Mouse (Mus musculus) gastrocnemius, postnatal 36 days (tissue): Measurements from ENCODE around the gene Unc5b. TPM values are rescaled to one million over a fixed set of nuclear protein-coding genes. Genes with fewer than 3 reads are reported as not detected.
"Not testable (repeated sequence)": the region's sequence is repeated elsewhere in the genome, so short reads cannot be mapped to it uniquely, and the experiment has no call there.

Experiments
- DNase-seq, 2 experiments: peaks; one replicate each; pipeline ENCODE4 v3.0.0; 2022
- intact Hi-C: fragments of 180-260 bp; cut with DNase I; formaldehyde crosslinking; loops from one replicate; pipeline ENCODE4 v1.15.1; 2025
- long read RNA-seq, 2 experiments: library from polyadenylated mRNA; stranded (forward); transcript quantifications; one replicate each; pipeline ENCODE4 v2.0.0; 2021
- total RNA-seq, 2 experiments: library from RNA; stranded (reverse); gene quantifications; 2 replicates each; pipeline ENCODE4 v1.2.3; 2021

Gene Unc5b
- 1 to 10 TPM; 2.2 TPM for total RNA-seq
- long read RNA-seq, experiment 1, partial matches to known transcripts = 0 of 3 reads
- long read RNA-seq, experiment 1, other reads (novel, unspliced or antisense) = 3 of 3 reads
- long read RNA-seq, experiment 2, partial matches to known transcripts = 0 of 3 reads
- long read RNA-seq, experiment 2, other reads (novel, unspliced or antisense) = 3 of 3 reads

DNA sequence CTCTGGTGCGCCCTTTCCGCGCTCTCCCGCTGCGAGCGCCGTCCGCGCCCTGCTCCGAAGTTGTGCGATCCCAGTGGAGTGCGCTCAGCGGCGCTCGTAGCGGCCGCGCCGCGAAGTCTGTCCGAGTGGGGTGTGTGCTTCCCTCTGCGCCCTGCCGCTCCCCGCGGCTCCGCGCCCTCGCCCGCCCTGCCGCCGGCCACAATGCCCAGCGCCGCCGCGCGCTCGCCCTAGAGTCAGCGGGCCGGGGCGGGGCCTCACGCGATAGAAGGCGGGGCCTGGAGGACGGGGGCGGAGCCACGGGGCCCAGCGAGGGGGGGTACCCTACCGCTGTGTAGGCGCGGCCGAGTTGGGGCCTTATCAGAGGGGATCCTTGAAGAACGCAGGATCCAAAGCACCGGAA, at the start of gene Unc5b:
Gene Unc5b, minus strand, starts transcription at position 203 of the 400 bp plus-strand sequence.
- intact Hi-C loops = no loop called here
- DNase-seq = peak; percentile 92 to 96

DNA sequence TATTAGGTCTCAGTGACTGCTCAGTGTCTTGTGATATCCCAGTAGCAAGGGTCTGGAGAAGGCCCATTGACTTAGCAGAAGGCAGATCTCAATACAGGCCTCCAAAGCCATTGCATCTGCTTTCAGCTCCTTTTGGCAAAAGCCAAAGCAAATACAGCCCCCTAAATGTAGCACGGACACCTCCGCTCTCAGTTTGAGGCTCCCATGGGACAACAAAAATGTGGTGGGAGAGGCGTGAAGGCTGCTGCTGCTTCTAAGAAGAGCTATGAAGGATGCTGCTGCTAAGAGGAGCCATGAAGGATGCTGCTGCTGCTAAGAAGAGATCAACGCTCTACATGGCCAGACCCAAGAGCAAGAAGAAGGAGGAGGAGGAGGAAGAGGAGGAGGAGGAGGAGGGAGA, 48.4 kb upstream of the Unc5b start:
- DNase-seq = no peak
- intact Hi-C loops = no loop called here

GRCm38 (mm10) chr10:60877075-60877474, 45.7 kb upstream of the Unc5b start:
- no peak for DNase-seq
- intact Hi-C loops = no loop called here

GRCm38 (mm10) chr10:60875011-60875410, 43.6 kb upstream of the Unc5b start:
- intact Hi-C loops = no loop called here

GRCm38 (mm10) chr10:60863318-60863717, 31.9 kb upstream of the Unc5b start:
- DNase-seq = no peak
- intact Hi-C loops = no loop called here

More at GRCm38 (mm10) chr10:60875011-60875410, 43.6 kb upstream of the Unc5b start:
- no peak for DNase-seq

DNA sequence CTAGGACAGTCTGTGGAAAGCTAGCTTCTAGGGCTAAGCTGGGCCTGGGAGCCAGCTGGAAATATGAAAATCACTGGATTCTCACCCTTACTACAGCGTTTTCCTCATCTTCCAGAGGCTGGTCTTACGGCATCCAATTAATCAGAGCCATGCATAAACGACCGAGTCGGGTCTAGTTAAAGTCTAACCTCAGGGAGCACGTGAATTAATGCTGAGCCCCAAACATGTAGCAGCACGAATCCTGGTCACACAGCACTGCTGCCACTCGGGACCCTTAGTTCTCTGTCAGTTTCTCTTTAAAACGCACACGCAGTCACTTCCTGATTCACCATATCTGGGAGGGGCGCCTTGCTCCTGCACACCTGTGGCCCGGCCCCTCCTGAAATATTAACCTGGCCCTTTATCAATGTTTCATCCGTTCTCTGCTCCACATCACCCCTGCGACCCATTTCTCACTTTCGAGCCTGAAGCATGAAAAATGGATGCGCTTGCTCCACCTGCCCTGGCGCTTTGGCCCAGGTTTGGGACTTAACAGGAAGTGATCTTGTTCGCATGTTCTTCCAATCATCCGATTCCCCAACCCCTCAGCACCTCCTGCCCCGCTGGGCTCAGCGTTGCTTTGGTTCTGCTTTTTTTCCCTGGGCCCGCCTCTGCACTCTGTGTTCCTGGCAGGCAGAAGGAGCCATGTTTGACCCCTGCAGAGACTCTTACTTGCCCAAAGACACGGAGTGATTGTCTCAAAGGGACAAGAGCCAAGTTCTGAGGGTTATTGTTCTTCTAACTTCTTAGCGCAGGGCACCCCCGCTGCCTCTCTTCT, 31.3 kb upstream of the Unc5b start:
- no peak for DNase-seq
- intact Hi-C loops = no loop called here

- intact Hi-C loops, DNase-seq: not testable (repeated sequence)
These were observed 13.9 kb upstream of the Unc5b start for GRCm38 (mm10) chr10:60845271-60845670.

DNA sequence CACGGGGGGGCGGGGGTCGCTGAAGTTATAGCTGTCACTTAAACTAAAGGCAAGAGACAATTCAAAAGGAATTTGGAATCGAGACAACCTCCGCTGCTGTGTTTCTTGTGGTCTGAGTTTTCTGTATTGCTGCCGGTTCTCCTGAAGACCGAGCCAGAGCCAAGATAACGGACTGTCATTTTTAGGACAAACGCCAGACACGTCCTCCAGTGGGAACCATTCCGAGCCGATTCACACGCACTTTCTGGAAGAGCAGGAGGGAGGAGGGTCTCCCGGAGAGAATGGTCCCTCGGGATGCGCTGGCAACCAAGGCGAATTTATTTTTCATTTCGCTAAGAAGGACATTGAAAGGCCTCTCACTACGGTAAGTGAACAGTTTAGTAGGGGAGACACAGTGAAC, 7.4 kb upstream of the Unc5b start:
- intact Hi-C loops = no loop called here
- DNase-seq = no peak

DNA sequence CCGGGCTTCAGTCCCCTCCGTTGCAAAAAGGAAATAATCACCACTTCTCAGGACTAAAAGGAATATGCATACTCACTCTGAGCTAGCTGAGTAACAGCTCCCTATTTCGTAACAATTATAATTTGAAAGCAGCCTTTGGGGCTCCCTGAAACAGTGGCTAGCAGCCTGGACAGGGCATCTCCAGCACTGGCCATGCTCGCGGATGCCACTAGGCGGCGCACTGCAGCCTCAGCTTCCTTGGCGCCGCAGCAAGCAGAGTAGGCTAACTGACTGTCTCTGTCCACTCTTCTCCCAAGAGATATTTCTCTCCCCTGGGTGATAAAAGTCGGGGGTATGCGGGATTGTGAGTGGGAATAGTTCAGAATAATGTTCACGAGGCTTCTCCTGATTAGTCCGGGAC, 3.6 kb upstream of the Unc5b start:
- intact Hi-C loops = loop anchor here (1.0 to 2.0 kb wide), 2 partner anchors 54 to 217 kb away; no protein-coding TSS in a partner anchor
- peak; percentile 69 to 72 for DNase-seq

GRCm38 (mm10) chr10:60832664-60833173, 1.3 kb upstream of the Unc5b start:
- DNase-seq = no peak
- intact Hi-C loops = no loop called here

GRCm38 (mm10) chr10:60830556-60831350, 628 bp downstream of the Unc5b start:
- intact Hi-C loops = no loop called here

GRCm38 (mm10) chr10:60830000-60830399, 1.4 kb downstream of the Unc5b start:
- intact Hi-C loops = no loop called here
- DNase-seq = no peak

More at GRCm38 (mm10) chr10:60830556-60831350, 628 bp downstream of the Unc5b start:
- DNase-seq = no peak

DNA sequence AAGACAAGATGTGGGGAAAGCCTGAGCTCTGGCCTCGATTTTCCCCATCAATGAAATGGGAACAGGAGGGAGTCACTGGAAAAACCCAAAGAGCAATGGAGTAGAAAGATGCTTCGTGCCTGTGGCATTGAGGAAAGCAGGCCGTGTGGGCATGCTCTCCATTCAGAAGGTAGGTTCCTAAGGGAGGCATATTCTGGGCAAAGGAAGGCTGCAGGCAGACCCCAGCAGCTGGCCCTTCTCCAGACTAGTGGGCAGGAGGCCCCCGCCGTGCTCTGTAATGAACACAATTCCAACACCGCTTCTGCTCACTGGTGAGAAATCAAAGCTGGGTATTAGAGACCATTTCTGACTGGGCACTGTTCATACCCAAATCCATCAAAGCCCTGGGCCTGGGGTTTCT, 2.3 kb downstream of the Unc5b start:
- DNase-seq = no peak
- intact Hi-C loops = no loop called here

DNA sequence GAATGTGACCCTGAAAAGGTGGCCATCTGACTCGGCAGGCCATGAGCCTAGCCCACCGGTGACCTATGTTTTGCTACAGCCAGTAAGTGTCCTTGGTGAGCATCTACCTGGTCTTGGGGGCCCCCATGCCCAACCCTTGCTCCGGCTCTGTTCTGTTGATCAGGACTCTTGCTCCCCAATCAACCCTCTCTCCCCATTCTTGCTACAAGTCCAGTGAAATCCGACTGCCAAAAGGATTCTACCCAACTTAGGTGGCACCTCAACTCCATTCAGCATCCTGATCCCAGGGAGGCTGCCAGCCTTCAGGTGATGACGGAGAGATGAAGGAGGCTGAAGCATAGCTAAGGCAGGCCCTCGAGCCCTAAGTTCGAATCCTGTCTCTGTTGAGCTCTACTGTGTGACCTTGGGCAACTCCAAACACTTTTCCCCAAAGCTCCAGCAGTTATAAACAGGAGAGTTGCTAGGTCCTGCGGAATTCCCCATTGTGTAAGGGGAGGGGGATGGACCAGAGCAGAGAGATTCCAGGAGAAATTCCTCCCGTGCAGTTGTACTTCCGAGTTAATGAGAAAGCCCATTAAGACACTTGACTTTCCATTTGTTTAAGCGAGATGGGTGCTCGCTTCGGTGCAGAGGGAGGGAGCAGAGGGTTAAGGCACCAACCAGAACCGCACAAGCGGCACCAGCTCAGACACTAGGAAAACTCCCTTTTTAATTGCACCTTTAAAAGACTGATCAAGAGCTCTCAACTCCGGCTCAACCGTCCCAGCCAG, 3.3 kb downstream of the Unc5b start:
- no peak for DNase-seq
- intact Hi-C loops = no loop called here

- no peak for DNase-seq
- intact Hi-C loops = no loop called here
These were observed 4.1 kb downstream of the Unc5b start for GRCm38 (mm10) chr10:60827266-60827665.

GRCm38 (mm10) chr10:60826461-60827237, 4.7 kb downstream of the Unc5b start:
- intact Hi-C loops = no loop called here
- DNase-seq = no peak

- intact Hi-C loops = no loop called here
- no peak for DNase-seq
These were observed 5.4 kb downstream of the Unc5b start for GRCm38 (mm10) chr10:60825955-60826354.

DNA sequence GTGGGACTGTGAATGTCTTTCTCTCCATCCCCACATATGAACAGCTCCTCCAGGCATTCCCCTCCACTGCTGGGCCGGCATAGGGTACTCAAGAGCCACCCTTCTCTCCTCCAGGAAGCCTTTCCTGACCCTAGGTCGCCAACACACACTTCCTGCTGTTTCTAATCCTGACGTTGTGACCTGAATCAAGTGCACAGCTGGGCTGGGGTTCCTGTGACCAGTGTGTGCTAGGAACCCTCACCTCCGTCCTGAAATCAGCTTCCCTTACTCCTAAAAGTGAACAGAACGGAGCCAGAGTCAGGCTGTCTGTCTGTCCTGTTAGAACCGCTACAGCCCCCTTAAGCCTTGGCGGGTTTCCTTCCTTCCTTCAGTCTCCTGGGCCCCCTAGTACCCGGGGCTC, 7.6 kb downstream of the Unc5b start:
- no peak for DNase-seq

DNA sequence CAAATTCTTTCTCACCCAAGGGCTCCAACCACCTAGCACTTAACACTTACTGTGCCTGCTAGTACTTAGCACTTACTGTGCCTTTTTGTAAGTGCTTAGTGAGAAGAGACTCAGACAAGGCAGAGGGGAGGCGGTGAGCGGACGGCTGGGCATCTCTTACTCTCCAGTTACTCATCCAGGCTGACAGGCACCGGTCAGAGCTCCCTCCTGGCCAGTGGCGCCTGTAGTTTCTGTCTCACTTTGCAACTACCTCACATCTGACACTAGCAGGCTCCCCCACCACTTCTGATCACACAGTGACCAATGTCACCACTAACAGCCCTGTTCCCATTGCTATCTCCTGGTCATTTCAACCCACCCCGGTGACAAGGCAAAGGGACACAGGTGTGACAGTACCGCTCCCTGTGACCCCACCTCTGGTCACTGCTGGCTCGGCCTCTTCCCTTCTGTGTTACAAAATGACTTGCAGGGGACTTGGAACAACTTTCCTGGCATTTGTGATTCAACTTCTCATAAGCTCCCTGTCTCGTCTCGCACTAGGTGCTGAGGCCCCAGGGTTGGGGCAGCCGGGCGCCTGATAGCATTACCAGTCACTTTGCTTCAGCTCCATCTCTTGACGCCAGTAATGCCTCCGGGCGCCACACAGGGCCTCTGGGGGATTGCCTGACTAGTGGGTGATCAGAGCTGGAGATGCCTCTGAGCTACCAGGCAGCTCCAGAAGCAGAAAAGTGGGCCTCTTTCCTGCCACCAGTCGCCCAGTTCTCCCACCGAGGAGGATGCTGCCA, 8.5 kb downstream of the Unc5b start:
- no peak for DNase-seq
- intact Hi-C loops = no loop called here

More for the DNA sequence above, 7.6 kb downstream of the Unc5b start:
- intact Hi-C loops = no loop called here
